Mouse (Mus musculus): ENCODE measurements around the gene Sirt1. TPM values are rescaled to one million over a fixed set of nuclear protein-coding genes. Genes with fewer than 3 reads are reported as not detected.

Sirt1 gene
- total and polyA plus RNA-seq, 3 experiments = 9.1 to 19.8 TPM; not detected in 1

GRCm38 (mm10) chr10:63367386-63367785 lies 14.1 kb downstream of the Sirt1 start:
- no peak overlapping the region for H3K27ac ChIP-seq (ENCODE audit: control insufficient read depth, low read depth, low read length)
- TF ChIP-seq BHLHE40 (IDR thresholded peaks at IDR 0.05; ENCODE audit: borderline replicate concordance, low read depth, low read length) (no peak), RCOR1 (IDR thresholded peaks at IDR 0.05; ENCODE audit: low read depth, low read length) (no peak), KAT2A (conservative IDR thresholded peaks at IDR 0.05; ENCODE audit: low read depth, low read length) (no peak), MAFK (IDR thresholded peaks at IDR 0.05; ENCODE audit: borderline replicate concordance, low read depth, low read length) (no peak), JUND (IDR thresholded peaks at IDR 0.05; ENCODE audit: low read depth, low read length) (no peak), ZMIZ1 (IDR thresholded peaks at IDR 0.05; ENCODE audit: low read depth, low read length) (no peak), E2F4 (IDR thresholded peaks at IDR 0.05; ENCODE audit: borderline replicate concordance, low read depth, low read length) (no peak), POLR2AphosphoS5 (IDR thresholded peaks at IDR 0.05; ENCODE audit: borderline replicate concordance, low read depth, low read length) (no peak), MAZ (IDR thresholded peaks at IDR 0.05; ENCODE audit: low read depth, low read length) (no peak), SMC3 (IDR thresholded peaks at IDR 0.05; ENCODE audit: low read depth, low read length) (no peak), CHD2 (IDR thresholded peaks at IDR 0.05; ENCODE audit: low read length) (no peak)
- no peak overlapping the region for H3K4me3 ChIP-seq (ENCODE audit: control insufficient read depth in 1 of 2, insufficient read depth in 1 of 2, low read depth in 2 of 2, low read length in 2 of 2)
- no peaks in the 10 kb centered on the region for H3K4me1 ChIP-seq (ENCODE audit: control insufficient read depth in 1 of 2, insufficient read depth in 2 of 2, low read length in 2 of 2)
- H3K9me3 ChIP-seq (replicated peaks; ENCODE audit: insufficient read depth, low read length) = no peaks in the 10 kb centered on the region
- no peaks in the 10 kb centered on the region for H3K27me3 ChIP-seq (ENCODE audit: control insufficient read depth in 1 of 2, insufficient read depth in 2 of 2, low read length in 2 of 2)
- no peak for DNase-seq (ENCODE audit: low read depth, low spot score)
- no peaks in the 10 kb centered on the region for H3K36me3 ChIP-seq (ENCODE audit: control insufficient read depth in 1 of 2, insufficient read depth in 2 of 2, low read length in 2 of 2)
- no peaks in the 10 kb centered on the region for H3K79me2 ChIP-seq (ENCODE audit: control insufficient read depth, insufficient read depth, low read length, poor library complexity)
- H3K9ac ChIP-seq (ENCODE audit: control insufficient read depth, low read depth, low read length, poor library complexity, severe bottlenecking) = no peak overlapping the region

- no peaks in the 10 kb centered on the region for H3K36me3 ChIP-seq (ENCODE audit: control insufficient read depth in 1 of 2, insufficient read depth in 2 of 2, low read length in 2 of 2)
- H3K27ac ChIP-seq (ENCODE audit: control insufficient read depth, low read depth, low read length) = no peak overlapping the region
- DNase-seq (ENCODE audit: low read depth, low spot score) = no peak
- no peaks in the 10 kb centered on the region for H3K27me3 ChIP-seq (ENCODE audit: control insufficient read depth in 1 of 2, insufficient read depth in 2 of 2, low read length in 2 of 2)
- TF ChIP-seq NELFE (IDR thresholded peaks at IDR 0.05; ENCODE audit: low read depth, low read length) (no peak), KAT2A (conservative IDR thresholded peaks at IDR 0.05; ENCODE audit: low read depth, low read length) (no peak), MYB (IDR thresholded peaks at IDR 0.05; ENCODE audit: low read depth, low read length) (no peak), MXI1 (IDR thresholded peaks at IDR 0.05; ENCODE audit: low read depth, low read length) (no peak), TCF12 (IDR thresholded peaks at IDR 0.05; ENCODE audit: low read depth, low read length) (no peak), TAL1 (IDR thresholded peaks at IDR 0.05; ENCODE audit: low read length) (no peak), ZMIZ1 (IDR thresholded peaks at IDR 0.05; ENCODE audit: low read depth, low read length) (no peak), JUND (IDR thresholded peaks at IDR 0.05; ENCODE audit: low read depth, low read length) (no peak), MYC (IDR thresholded peaks at IDR 0.05; ENCODE audit: low read depth, low read length) (no peak), BHLHE40 (IDR thresholded peaks at IDR 0.05; ENCODE audit: borderline replicate concordance, low read depth, low read length) (no peak), ZNF384 (IDR thresholded peaks at IDR 0.05; ENCODE audit: low read depth, low read length) (no peak), RAD21 (IDR thresholded peaks at IDR 0.05; ENCODE audit: low read depth, low read length) (no peak), ZKSCAN1 (IDR thresholded peaks at IDR 0.05; ENCODE audit: low read depth, low read length) (no peak), POLR2AphosphoS2 (IDR thresholded peaks at IDR 0.05; ENCODE audit: low read length) (no peak), MAZ (IDR thresholded peaks at IDR 0.05; ENCODE audit: low read depth, low read length) (no peak)
- no peaks in the 10 kb centered on the region for H3K4me1 ChIP-seq (ENCODE audit: control insufficient read depth in 1 of 2, insufficient read depth in 2 of 2, low read length in 2 of 2)
- H3K9me3 ChIP-seq (replicated peaks; ENCODE audit: insufficient read depth, low read length) = no peaks in the 10 kb centered on the region
- H3K4me3 ChIP-seq (ENCODE audit: control insufficient read depth in 1 of 2, insufficient read depth in 1 of 2, low read depth in 2 of 2, low read length in 2 of 2) = no peak overlapping the region
- no peak overlapping the region for H3K9ac ChIP-seq (ENCODE audit: control insufficient read depth, low read depth, low read length, poor library complexity, severe bottlenecking)
- H3K79me2 ChIP-seq (ENCODE audit: control insufficient read depth, insufficient read depth, low read length, poor library complexity) = no peaks in the 10 kb centered on the region
Measured at GRCm38 (mm10) chr10:63365918-63366455, 15.5 kb downstream of the Sirt1 start.
